Mouse (Mus musculus): ENCODE data around the gene Ifna11. TPM values are rescaled to one million over a fixed set of nuclear protein-coding genes. Genes with fewer than 3 reads are reported as not detected.

The Ifna11 gene
- polyA plus RNA-seq, 1 experiment from 2014 or later: not detected

Other genes with a start within 250 kb of the Ifna11 start
- not detected in 2 replicates for gene Ifna14, start 248.2 kb upstream of the Ifna11 start, polyA plus RNA-seq (2015; fragmentation: Nextera tagmentation; extraction: Ambion mirVana)
- not detected in 2 replicates for gene Ifna9, start 227.6 kb upstream of the Ifna11 start, polyA plus RNA-seq (2015; fragmentation: Nextera tagmentation; extraction: Ambion mirVana)
- gene Ifna12, start 216.6 kb upstream of the Ifna11 start, polyA plus RNA-seq (2015; fragmentation: Nextera tagmentation; extraction: Ambion mirVana): not detected in 2 replicates
- gene C87499, start 185.5 kb upstream of the Ifna11 start, polyA plus RNA-seq (2015; fragmentation: Nextera tagmentation; extraction: Ambion mirVana): not detected in 2 replicates
- gene Ifna13, start 175.5 kb upstream of the Ifna11 start, polyA plus RNA-seq (2015; fragmentation: Nextera tagmentation; extraction: Ambion mirVana): not detected in 2 replicates
- not detected in 2 replicates for gene Ifna16, start 143.0 kb upstream of the Ifna11 start, polyA plus RNA-seq (2015; fragmentation: Nextera tagmentation; extraction: Ambion mirVana)
- not detected in 2 replicates for gene Ifna2, start 136.0 kb upstream of the Ifna11 start, polyA plus RNA-seq (2015; fragmentation: Nextera tagmentation; extraction: Ambion mirVana)
- not detected in 2 replicates for gene Ifnab, start 128.6 kb upstream of the Ifna11 start, polyA plus RNA-seq (2015; fragmentation: Nextera tagmentation; extraction: Ambion mirVana)
- gene Gm26566, start 98.2 kb upstream of the Ifna11 start, polyA plus RNA-seq (2015; fragmentation: Nextera tagmentation; extraction: Ambion mirVana): 0.84 and 1.0 TPM in 2 replicates
- gene Klhl9, start 97.5 kb upstream of the Ifna11 start, polyA plus RNA-seq (2015; fragmentation: Nextera tagmentation; extraction: Ambion mirVana): 111 and 122 TPM in 2 replicates
- not detected in 2 replicates for gene Gm13271, start 65.1 kb upstream of the Ifna11 start, polyA plus RNA-seq (2015; fragmentation: Nextera tagmentation; extraction: Ambion mirVana)
- 0.22 and 0.63 TPM in 2 replicates for gene Gm13283, start 59.8 kb upstream of the Ifna11 start, polyA plus RNA-seq (2015; fragmentation: Nextera tagmentation; extraction: Ambion mirVana)
- 0.46 and 0.70 TPM in 2 replicates for gene Gm13290, start 46.1 kb upstream of the Ifna11 start, polyA plus RNA-seq (2015; fragmentation: Nextera tagmentation; extraction: Ambion mirVana)
- gene Gm13289, start 43.0 kb upstream of the Ifna11 start, polyA plus RNA-seq (2015; fragmentation: Nextera tagmentation; extraction: Ambion mirVana): not detected in 2 replicates
- not detected in 2 replicates for gene Gm13272, start 40.1 kb upstream of the Ifna11 start, polyA plus RNA-seq (2015; fragmentation: Nextera tagmentation; extraction: Ambion mirVana)
- not detected in 2 replicates for gene Ifnz, start 37.8 kb upstream of the Ifna11 start, polyA plus RNA-seq (2015; fragmentation: Nextera tagmentation; extraction: Ambion mirVana)
- not detected in 2 replicates for gene Gm13276, start 34.2 kb upstream of the Ifna11 start, polyA plus RNA-seq (2015; fragmentation: Nextera tagmentation; extraction: Ambion mirVana)
- not detected in 2 replicates for gene Gm13277, start 31.3 kb upstream of the Ifna11 start, polyA plus RNA-seq (2015; fragmentation: Nextera tagmentation; extraction: Ambion mirVana)
- gene Gm13278, start 28.4 kb upstream of the Ifna11 start, polyA plus RNA-seq (2015; fragmentation: Nextera tagmentation; extraction: Ambion mirVana): not detected in 2 replicates
- not detected in 2 replicates for gene Gm13275, start 25.5 kb upstream of the Ifna11 start, polyA plus RNA-seq (2015; fragmentation: Nextera tagmentation; extraction: Ambion mirVana)
- gene Gm13279, start 22.6 kb upstream of the Ifna11 start, polyA plus RNA-seq (2015; fragmentation: Nextera tagmentation; extraction: Ambion mirVana): not detected in 2 replicates
- gene Gm13285, start 20.3 kb upstream of the Ifna11 start, polyA plus RNA-seq (2015; fragmentation: Nextera tagmentation; extraction: Ambion mirVana): 0.58 and 1.4 TPM in 2 replicates
- gene Gm13287, start 16.7 kb upstream of the Ifna11 start, polyA plus RNA-seq (2015; fragmentation: Nextera tagmentation; extraction: Ambion mirVana): not detected in 2 replicates
- gene Gm13288, start 14.4 kb upstream of the Ifna11 start, polyA plus RNA-seq (2015; fragmentation: Nextera tagmentation; extraction: Ambion mirVana): 0.11 TPM in 1 of 2 replicates, not detected in the other
- not detected in 2 replicates for gene Ifna7, start 3.7 kb upstream of the Ifna11 start, polyA plus RNA-seq (2015; fragmentation: Nextera tagmentation; extraction: Ambion mirVana)
- gene Ifna6, start 7.5 kb downstream of the Ifna11 start, polyA plus RNA-seq (2015; fragmentation: Nextera tagmentation; extraction: Ambion mirVana): not detected in 2 replicates
- not detected in 2 replicates for gene Ifna5, start 15.6 kb downstream of the Ifna11 start, polyA plus RNA-seq (2015; fragmentation: Nextera tagmentation; extraction: Ambion mirVana)
- not detected in 2 replicates for gene Ifna4, start 21.9 kb downstream of the Ifna11 start, polyA plus RNA-seq (2015; fragmentation: Nextera tagmentation; extraction: Ambion mirVana)
- not detected in 2 replicates for gene Ifna1, start 30.1 kb downstream of the Ifna11 start, polyA plus RNA-seq (2015; fragmentation: Nextera tagmentation; extraction: Ambion mirVana)
- gene Ifne, start 60.2 kb downstream of the Ifna11 start, polyA plus RNA-seq (2015; fragmentation: Nextera tagmentation; extraction: Ambion mirVana): not detected in 2 replicates